Mouse (Mus musculus): ENCODE data around the gene Cd86.

GRCm38 (mm10) chr16:36655199-36655598 is 10.7 kb downstream of the Cd86 start:
- TF ChIP-seq CTCF (IDR thresholded peaks at IDR 0.05; ENCODE audit: extremely low read depth, insufficient read length, insufficient replicate concordance, low read depth, low read length): no peak
- TF ChIP-seq POLR2A (IDR thresholded peaks at IDR 0.05; ENCODE audit: low read depth, low read length): no peak

Measured in small intestine, adult 2 months (tissue).